Mouse (Mus musculus): ENCODE results near the gene Disp2. TPM values are rescaled to one million over a fixed set of nuclear protein-coding genes. Genes with fewer than 3 reads are reported as not detected.

Gene Disp2
- polyA plus RNA-seq, 1 experiment from 2014 or later: 0.89 TPM

- Histone ChIP-seq H3K27ac (no peak overlapping the region), H3K27me3 (peaks cover 3% of the 10 kb centered on the region; the same call in 1 of the 2 replicates), H3K4me2 (no peak overlapping the region), H3K4me3 (no peak overlapping the region), H3K9ac (no peak overlapping the region), H3K9me3 (no peaks in the 10 kb centered on the region), H3K36me3 (no peaks in the 10 kb centered on the region), H3K4me1 (peaks cover 14% of the 10 kb centered on the region)
- WGBS: 86% methylated on average over 26 of the region's 26 CpGs
- ATAC-seq (ENCODE audit: borderline replicate concordance, extremely low read depth, low FRiP score, low TSS enrichment): no peak
These were observed 12.2 kb downstream of the Disp2 start for GRCm38 (mm10) chr2:118791591-118792258.

GRCm38 (mm10) chr2:118792259-118792613 lies 12.7 kb downstream of the Disp2 start:
- Histone ChIP-seq H3K9me3 (no peaks in the 10 kb centered on the region), H3K4me2 (no peak overlapping the region), H3K36me3 (no peaks in the 10 kb centered on the region), H3K27ac (no peak overlapping the region), H3K4me3 (no peak overlapping the region), H3K4me1 (peaks cover 14% of the 10 kb centered on the region), H3K9ac (no peak overlapping the region), H3K27me3 (peaks cover 3% of the 10 kb centered on the region; the same call in 1 of the 2 replicates)
- ATAC-seq (ENCODE audit: borderline replicate concordance, extremely low read depth, low FRiP score, low TSS enrichment): no peak
- 74% methylated on average over 4 of the region's 4 CpGs for WGBS

GRCm38 (mm10) chr2:118793636-118794035 lies 14.1 kb downstream of the Disp2 start:
- Histone ChIP-seq H3K4me3 (no peak overlapping the region), H3K36me3 (no peaks in the 10 kb centered on the region), H3K27me3 (peaks cover 3% of the 10 kb centered on the region; the same call in 1 of the 2 replicates), H3K9me3 (no peaks in the 10 kb centered on the region), H3K4me2 (no peak overlapping the region), H3K4me1 (peaks cover 14% of the 10 kb centered on the region), H3K27ac (no peak overlapping the region), H3K9ac (no peak overlapping the region)
- WGBS: 68% methylated on average over 4 of the region's 4 CpGs
- no peak for ATAC-seq (ENCODE audit: borderline replicate concordance, extremely low read depth, low FRiP score, low TSS enrichment)

- no peak overlapping the region for H3K27ac ChIP-seq
- H3K9ac ChIP-seq: no peak overlapping the region
- H3K4me3 ChIP-seq: no peak overlapping the region
- no peaks in the 10 kb centered on the region for H3K36me3 ChIP-seq
- no peaks in the 10 kb centered on the region for H3K9me3 ChIP-seq
- no peaks in the 10 kb centered on the region for H3K4me1 ChIP-seq
- no peak for ATAC-seq (ENCODE audit: borderline replicate concordance, extremely low read depth, low FRiP score, low TSS enrichment)
- H3K4me2 ChIP-seq: no peak overlapping the region
- 61% methylated on average over 4 of the region's 4 CpGs for WGBS
- no peaks in the 10 kb centered on the region for H3K27me3 ChIP-seq
These were observed 23.1 kb downstream of the Disp2 start for GRCm38 (mm10) chr2:118802542-118803118.

GRCm38 (mm10) chr2:118804474-118804873 lies 25.0 kb downstream of the Disp2 start:
- no peak overlapping the region for H3K27ac ChIP-seq

GRCm38 (mm10) chr2:118805137-118805536 lies 25.6 kb downstream of the Disp2 start:
- Histone ChIP-seq H3K27ac (no peak overlapping the region), H3K4me1 (no peaks in the 10 kb centered on the region), H3K4me3 (no peak overlapping the region), H3K4me2 (no peak overlapping the region), H3K9ac (no peak overlapping the region), H3K36me3 (no peaks in the 10 kb centered on the region), H3K9me3 (no peaks in the 10 kb centered on the region), H3K27me3 (no peaks in the 10 kb centered on the region)
- 29% methylated on average over 3 of the region's 3 CpGs for WGBS
- ATAC-seq (ENCODE audit: borderline replicate concordance, extremely low read depth, low FRiP score, low TSS enrichment): no peak

More at GRCm38 (mm10) chr2:118804474-118804873, 25.0 kb downstream of the Disp2 start:
- H3K4me3 ChIP-seq: no peak overlapping the region
- no peak for ATAC-seq (ENCODE audit: borderline replicate concordance, extremely low read depth, low FRiP score, low TSS enrichment)
- no peak overlapping the region for H3K4me2 ChIP-seq
- H3K9ac ChIP-seq: no peak overlapping the region
- H3K9me3 ChIP-seq: no peaks in the 10 kb centered on the region
- 79% methylated on average over 2 of the region's 2 CpGs for WGBS
- no peaks in the 10 kb centered on the region for H3K27me3 ChIP-seq
- H3K36me3 ChIP-seq: no peaks in the 10 kb centered on the region
- H3K4me1 ChIP-seq: no peaks in the 10 kb centered on the region

GRCm38 (mm10) chr2:118805756-118806155 lies 26.2 kb downstream of the Disp2 start:
- Histone ChIP-seq H3K9ac (no peak overlapping the region), H3K36me3 (no peaks in the 10 kb centered on the region), H3K27me3 (no peaks in the 10 kb centered on the region), H3K27ac (no peak overlapping the region), H3K4me3 (no peak overlapping the region), H3K4me1 (no peaks in the 10 kb centered on the region), H3K9me3 (no peaks in the 10 kb centered on the region), H3K4me2 (no peak overlapping the region)
- no peak for ATAC-seq (ENCODE audit: borderline replicate concordance, extremely low read depth, low FRiP score, low TSS enrichment)
- 16% methylated on average over 3 of the region's 3 CpGs for WGBS

GRCm38 (mm10) chr2:118806860-118807259 lies 27.3 kb downstream of the Disp2 start:
- H3K36me3 ChIP-seq: no peaks in the 10 kb centered on the region
- no peaks in the 10 kb centered on the region for H3K9me3 ChIP-seq
- no peak for ATAC-seq (ENCODE audit: borderline replicate concordance, extremely low read depth, low FRiP score, low TSS enrichment)
- WGBS: 49% methylated on average over 4 of the region's 4 CpGs
- no peak overlapping the region for H3K4me3 ChIP-seq
- H3K4me1 ChIP-seq: no peaks in the 10 kb centered on the region
- no peak overlapping the region for H3K9ac ChIP-seq
- H3K27ac ChIP-seq: no peak overlapping the region
- no peak overlapping the region for H3K4me2 ChIP-seq
- no peaks in the 10 kb centered on the region for H3K27me3 ChIP-seq

- Histone ChIP-seq H3K4me3 (no peak overlapping the region), H3K27ac (no peak overlapping the region), H3K36me3 (no peaks in the 10 kb centered on the region), H3K4me2 (no peak overlapping the region), H3K4me1 (peaks cover 11% of the 10 kb centered on the region), H3K27me3 (no peaks in the 10 kb centered on the region), H3K9me3 (no peaks in the 10 kb centered on the region), H3K9ac (no peak overlapping the region)
- WGBS: 43% methylated on average over 2 of the region's 2 CpGs
- ATAC-seq (ENCODE audit: borderline replicate concordance, extremely low read depth, low FRiP score, low TSS enrichment): no peak
These were observed 31.3 kb downstream of the Disp2 start for GRCm38 (mm10) chr2:118810861-118811260.

GRCm38 (mm10) chr2:118812724-118813123 lies 33.2 kb downstream of the Disp2 start:
- Histone ChIP-seq H3K4me2 (no peak overlapping the region), H3K27me3 (no peaks in the 10 kb centered on the region), H3K9ac (no peak overlapping the region), H3K27ac (no peak overlapping the region), H3K36me3 (peaks cover 13% of the 10 kb centered on the region; the same call in 1 of the 2 replicates), H3K9me3 (no peaks in the 10 kb centered on the region), H3K4me3 (no peak overlapping the region), H3K4me1 (peaks cover 11% of the 10 kb centered on the region)
- ATAC-seq (ENCODE audit: borderline replicate concordance, extremely low read depth, low FRiP score, low TSS enrichment): no peak
- WGBS: 58% methylated on average over 1 of the region's 1 CpGs

GRCm38 (mm10) chr2:118813981-118814836 lies 34.7 kb downstream of the Disp2 start, which contains the start of gene Knstrn:
Gene Knstrn, plus strand, starts transcription at chr2:118814003.
- Histone ChIP-seq H3K4me2 (peak within 1 kb of the TSS; percentile 84), H3K27me3 (no peaks in the 10 kb centered on the region), H3K9ac (peak within 1 kb of the TSS; percentile 93), H3K4me1 (peaks cover 11% of the 10 kb centered on the region), H3K9me3 (no peaks in the 10 kb centered on the region), H3K27ac (peak within 1 kb of the TSS; percentile 78), H3K36me3 (peaks cover 27% of the 10 kb centered on the region), H3K4me3 (peak within 1 kb of the TSS; percentile 89)
- ATAC-seq (ENCODE audit: borderline replicate concordance, extremely low read depth, low FRiP score, low TSS enrichment): peak; percentile 95
- WGBS: under 1% methylated on average over 49 of the region's 49 CpGs

GRCm38 (mm10) chr2:118822800-118823199 lies 43.3 kb downstream of the Disp2 start:
- no peak for ATAC-seq (ENCODE audit: borderline replicate concordance, extremely low read depth, low FRiP score, low TSS enrichment)
- 87% methylated on average over 5 of the region's 5 CpGs for WGBS

More at GRCm38 (mm10) chr2:118822800-118823199, 43.3 kb downstream of the Disp2 start:
- Histone ChIP-seq H3K4me2 (no peak overlapping the region), H3K27me3 (no peaks in the 10 kb centered on the region), H3K27ac (no peak overlapping the region), H3K4me1 (no peaks in the 10 kb centered on the region), H3K9me3 (no peaks in the 10 kb centered on the region), H3K9ac (no peak overlapping the region), H3K4me3 (no peak overlapping the region), H3K36me3 (peaks cover 71% of the 10 kb centered on the region)
